Mouse (Mus musculus) MEL (cell line): ENCODE data around the gene Irak2. TPM values are rescaled to one million over a fixed set of nuclear protein-coding genes. Genes with fewer than 3 reads are reported as not detected.

Experiments used
- DNase-seq: peaks from one replicate; pipeline ENCODE4 v3.0.0; 2011; ENCODE audit warnings: low read depth, low spot score
- H3K27ac ChIP-seq: 2 replicates; pipeline ENCODE4 v1.5.1; 2012; ENCODE audit warnings: low read depth, mild to moderate bottlenecking, control low read depth, low read length, moderate library complexity; ENCODE audit not compliant: control insufficient read depth
- H3K27me3 ChIP-seq, 2 experiments: fragments of 150-350 bp in 1 of 2; sonication (generic) in 1 of 2; 2 replicates each; pipeline ENCODE4 v1.6.1; 2012; ENCODE audit warnings: low read length in 2 of 2, mild to moderate bottlenecking in 2 of 2, improper control_type of control experiment in 1 of 2, moderate library complexity in 1 of 2; ENCODE audit not compliant: insufficient read depth in 2 of 2, control insufficient read depth in 1 of 2
- H3K36me3 ChIP-seq, 2 experiments: 2 replicates each; pipeline ENCODE4 v1.6.1; 2012 to 2014; ENCODE audit warnings: low read length in 2 of 2, improper control_type of control experiment in 1 of 2, inconsistent platforms in 1 of 2, mild to moderate bottlenecking in 1 of 2; ENCODE audit not compliant: insufficient read depth in 2 of 2, control insufficient read depth in 1 of 2
- H3K4me1 ChIP-seq, 2 experiments: fragments of 150-350 bp in 1 of 2; sonication (generic) in 1 of 2; 2 replicates each; pipeline ENCODE4 v1.6.1; 2012; ENCODE audit warnings: low read length in 2 of 2, improper control_type of control experiment in 1 of 2, mild to moderate bottlenecking in 1 of 2; ENCODE audit not compliant: insufficient read depth in 2 of 2, control insufficient read depth in 1 of 2
- H3K4me3 ChIP-seq, 2 experiments: fragments of 150-350 bp in 1 of 2; sonication (generic) in 1 of 2; 2 replicates each; pipeline ENCODE4 v1.5.1; 2012; ENCODE audit warnings: low read depth in 2 of 2, low read length in 2 of 2, mild to moderate bottlenecking in 2 of 2, moderate library complexity in 2 of 2, control low read depth in 1 of 2, improper control_type of control experiment in 1 of 2; ENCODE audit not compliant: control insufficient read depth in 1 of 2, insufficient read depth in 1 of 2
- H3K79me2 ChIP-seq: 2 replicates; pipeline ENCODE4 v1.6.1; 2012; ENCODE audit warnings: mild to moderate bottlenecking, low read length, moderate library complexity; ENCODE audit not compliant: control insufficient read depth, poor library complexity, insufficient read depth
- H3K9ac ChIP-seq: 2 replicates; pipeline ENCODE4 v1.6.1; 2012; ENCODE audit warnings: low read depth, mild to moderate bottlenecking, control low read depth, low read length, moderate library complexity; ENCODE audit not compliant: control insufficient read depth, poor library complexity, severe bottlenecking
- H3K9me3 ChIP-seq: fragments of 150-350 bp; sonication (generic); replicated peaks from 2 replicates; pipeline ENCODE4 v1.6.1; 2012; ENCODE audit warnings: mild to moderate bottlenecking, low read length, improper control_type of control experiment, moderate library complexity; ENCODE audit not compliant: insufficient read depth
- CHD1 ChIP-seq: IDR thresholded peaks from 2 replicates; pipeline ENCODE4 v1.6.1; 2012; ENCODE audit warnings: low read depth, mild to moderate bottlenecking, inconsistent platforms, low read length, improper control_type of control experiment
- CHD2 ChIP-seq: IDR thresholded peaks from 2 replicates; pipeline ENCODE4 v1.6.1; 2011; ENCODE audit warnings: low read length, improper control_type of control experiment
- ELF1 ChIP-seq: IDR thresholded peaks from 2 replicates; pipeline ENCODE4 v1.6.1; 2014; ENCODE audit warnings: low read depth, mild to moderate bottlenecking, inconsistent platforms, low read length, improper control_type of control experiment, moderate library complexity
- GATA1 ChIP-seq: IDR thresholded peaks from 2 replicates; pipeline ENCODE4 v1.6.1; 2011; ENCODE audit warnings: low read depth, low read length, improper control_type of control experiment
- HCFC1 ChIP-seq: IDR thresholded peaks from 2 replicates; pipeline ENCODE4 v1.6.1; 2012; ENCODE audit warnings: low read depth, mild to moderate bottlenecking, inconsistent platforms, low read length, improper control_type of control experiment, moderate library complexity
- JUND ChIP-seq: IDR thresholded peaks from 2 replicates; pipeline ENCODE4 v1.6.1; 2011; ENCODE audit warnings: low read depth, mild to moderate bottlenecking, improper control_type of control experiment, low read length
- KAT2A ChIP-seq: conservative IDR thresholded peaks from 2 replicates; pipeline ENCODE4 v1.6.1; 2012; ENCODE audit warnings: low read depth, low read length, improper control_type of control experiment, inconsistent platforms
- MAFK ChIP-seq: IDR thresholded peaks from 2 replicates; pipeline ENCODE4 v1.6.1; 2011; ENCODE audit warnings: low read depth, mild to moderate bottlenecking, low read length, improper control_type of control experiment, borderline replicate concordance
- NRF1 ChIP-seq: IDR thresholded peaks from 2 replicates; pipeline ENCODE4 v1.6.1; 2014; ENCODE audit warnings: low read depth, mild to moderate bottlenecking, inconsistent platforms, low read length, improper control_type of control experiment, moderate library complexity; ENCODE audit not compliant: poor library complexity, insufficient read depth, severe bottlenecking
- SIN3A ChIP-seq: IDR thresholded peaks from 2 replicates; pipeline ENCODE4 v1.6.1; 2012; ENCODE audit warnings: low read length, improper control_type of control experiment, inconsistent platforms
- SMC3 ChIP-seq: IDR thresholded peaks from 2 replicates; pipeline ENCODE4 v1.6.1; 2011; ENCODE audit warnings: low read depth, low read length, improper control_type of control experiment
- TAL1 ChIP-seq: IDR thresholded peaks from 2 replicates; pipeline ENCODE4 v1.6.1; 2012; ENCODE audit warnings: mild to moderate bottlenecking, inconsistent platforms, low read length, moderate library complexity, mixed read lengths
- TBP ChIP-seq: IDR thresholded peaks from 2 replicates; pipeline ENCODE4 v1.8.0; 2011; ENCODE audit warnings: low read depth, low read length, improper control_type of control experiment
- UBTF ChIP-seq: IDR thresholded peaks from 2 replicates; pipeline ENCODE4 v1.6.1; 2012; ENCODE audit warnings: low read depth, mild to moderate bottlenecking, inconsistent platforms, low read length, improper control_type of control experiment, moderate library complexity, borderline replicate concordance; ENCODE audit not compliant: insufficient read depth
- USF1 ChIP-seq: IDR thresholded peaks from 2 replicates; pipeline ENCODE4 v1.6.1; 2014; ENCODE audit warnings: low read depth, mild to moderate bottlenecking, inconsistent platforms, low read length, improper control_type of control experiment, moderate library complexity
- ZNF384 ChIP-seq: IDR thresholded peaks from 2 replicates; pipeline ENCODE4 v1.6.1; 2012; ENCODE audit warnings: low read depth, mild to moderate bottlenecking, inconsistent platforms, low read length, improper control_type of control experiment
- polyA plus RNA-seq, 2 experiments: library from polyadenylated mRNA; stranded (reverse) in 1 of 2; unstranded in 1 of 2; fragments of >175 nt in 1 of 2; fragments of >200 nt in 1 of 2; gene quantifications; 2 replicates each; pipeline versions ENCODE4 v1.2.1 to v1.2.4; 2012; ENCODE audit warnings: low replicate concordance in 2 of 2, low read depth in 1 of 2; ENCODE audit not compliant: insufficient read length in 2 of 2, insufficient read depth in 1 of 2, missing spikeins in 1 of 2
- total RNA-seq: library from RNA; depleted of rRNA; stranded (reverse); fragments of 300-350 nt; gene quantifications from 2 replicates; pipeline ENCODE4 v1.2.3, GENCODE M21; 2012

Irak2 gene
- total and polyA plus RNA-seq, 3 experiments = 5.2 to 6.8 TPM; not detected in 1

DNA sequence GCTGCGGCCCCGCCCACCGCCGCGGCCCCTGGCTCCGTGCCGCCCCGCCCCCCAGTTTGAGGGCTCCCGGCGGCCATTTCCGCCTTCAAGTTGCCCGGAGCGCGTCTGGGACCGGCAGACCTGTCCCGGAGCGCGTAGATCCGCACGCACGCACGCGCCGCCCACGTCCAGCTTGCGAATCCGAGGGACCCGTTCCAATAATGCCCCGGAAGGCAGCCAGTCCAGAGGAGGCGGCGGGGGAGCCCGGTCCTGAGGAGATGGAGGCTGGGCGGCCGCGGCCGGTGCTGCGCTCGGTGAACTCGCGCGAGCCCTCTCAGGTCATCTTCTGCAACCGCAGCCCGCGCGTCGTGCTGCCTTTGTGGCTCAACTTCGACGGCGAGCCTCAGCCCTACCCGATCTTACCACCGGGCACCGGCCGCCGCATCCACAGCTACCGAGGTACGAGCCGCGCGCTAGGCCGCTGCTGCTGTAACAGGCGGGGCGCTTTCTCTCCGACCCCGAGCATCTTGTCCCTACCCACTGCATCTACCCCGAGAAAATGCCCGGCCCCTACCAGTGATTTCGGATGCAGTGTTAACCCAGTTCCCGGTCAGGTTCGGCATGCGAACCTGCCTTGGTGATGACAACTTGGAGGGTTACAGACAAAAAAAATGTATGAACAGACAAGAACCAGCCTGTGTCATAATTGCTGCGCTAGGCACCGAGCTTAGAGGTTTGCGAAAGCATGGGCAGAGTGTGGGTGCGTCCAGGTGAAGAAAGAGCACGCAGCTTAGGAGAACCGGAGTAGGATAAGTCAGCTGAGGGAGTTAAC lies 14.1 kb upstream of the Irak2 start, which contains the start of gene Vhl (continued):
- no peak for TF ChIP-seq CHD2
- TF ChIP-seq KAT2A = no peak
- TF ChIP-seq HCFC1 = peak; percentile 65; the same call in 1 of the 2 replicates
- TF ChIP-seq TBP = peak; percentile 14; the same call in 1 of the 2 replicates

- Histone ChIP-seq H3K9me3 (no peaks in the 10 kb centered on the region), H3K36me3 (peaks cover 0 to 24% of the 10 kb centered on the region in 2 experiments), H3K27ac (no peak overlapping the region), H3K27me3 (no peaks in the 10 kb centered on the region), H3K79me2 (peaks cover 10% of the 10 kb centered on the region), H3K9ac (peak overlapping the region; percentile 98), H3K4me1 (peaks cover 6 to 13% of the 10 kb centered on the region in 2 experiments), H3K4me3 (peak overlapping the region; percentile 70 to 95)
- peak; percentile 60 for DNase-seq
- TF ChIP-seq TAL1 (0 out of 2 replicates have a peak, but pooled peaks have one; percentile 8), SMC3 (no peak), MAFK (no peak), NRF1 (no peak), SIN3A (peak; percentile 12; the same call in 1 of the 2 replicates), UBTF (no peak), ZNF384 (no peak), JUND (no peak), GATA1 (no peak), ELF1 (no peak), CHD1 (no peak), USF1 (no peak)
Observed at GRCm38 (mm10) chr6:113624989-113625770, 13.1 kb upstream of the Irak2 start.
